Mouse (Mus musculus) embryonic facial prominence, embryonic 11.5 days (tissue): Measurements from ENCODE around the gene Vmn2r69. TPM values are rescaled to one million over a fixed set of nuclear protein-coding genes. Genes with fewer than 3 reads are reported as not detected.

Experiments used
- ATAC-seq: fragments of 200-750 bp; cut with Nextera tagmentation; replicated peaks from 2 replicates; pipeline ENCODE4 v1.8.0; 2017; ENCODE audit warnings: low read depth; ENCODE audit not compliant: insufficient number of reproducible peaks, low FRiP score, low TSS enrichment
- DNase-seq: peaks from one replicate; pipeline ENCODE4 v3.0.0-alpha.2; 2015; ENCODE audit warnings: low spot score
- H3K27ac ChIP-seq: fragments of 300-500 bp; sonication (generic); replicated peaks from 2 replicates; pipeline ENCODE4 v1.5.1; 2014; ENCODE audit warnings: mild to moderate bottlenecking, low read depth, low read length, control low read depth
- H3K27me3 ChIP-seq: fragments of 300-500 bp; sonication (generic); 2 replicates; pipeline ENCODE4 v1.6.1; 2014; ENCODE audit warnings: mild to moderate bottlenecking, low read length, moderate library complexity, mixed read lengths; ENCODE audit not compliant: control insufficient read depth, insufficient read depth
- H3K36me3 ChIP-seq: fragments of 300-500 bp; sonication (generic); replicated peaks from 2 replicates; pipeline ENCODE4 v1.6.1; 2014; ENCODE audit warnings: low read depth, mild to moderate bottlenecking, low read length, moderate library complexity, mixed read lengths; ENCODE audit not compliant: control insufficient read depth, insufficient read depth
- H3K4me1 ChIP-seq: fragments of 300-500 bp; sonication (generic); 2 replicates; pipeline ENCODE4 v1.6.1; 2014; ENCODE audit warnings: low read length, mixed read lengths; ENCODE audit not compliant: control insufficient read depth, insufficient read depth
- H3K4me2 ChIP-seq: fragments of 300-500 bp; sonication (generic); 2 replicates; pipeline ENCODE4 v1.6.1; 2014; ENCODE audit warnings: low read depth, mild to moderate bottlenecking, control low read depth, low read length, moderate library complexity
- H3K4me3 ChIP-seq: fragments of 300-500 bp; sonication (generic); 2 replicates; pipeline ENCODE4 v1.5.1; 2014; ENCODE audit warnings: low read depth, low read length, control low read depth
- H3K9ac ChIP-seq: fragments of 300-500 bp; sonication (generic); replicated peaks from 2 replicates; pipeline ENCODE4 v1.6.1; 2014; ENCODE audit warnings: mild to moderate bottlenecking, control low read depth, low read length
- H3K9me3 ChIP-seq: fragments of 300-500 bp; sonication (generic); replicated peaks from 2 replicates; pipeline ENCODE4 v1.6.1; 2016; ENCODE audit warnings: mild to moderate bottlenecking, low read length, inconsistent platforms, mixed read lengths; ENCODE audit not compliant: control insufficient read depth
- WGBS: fragments of 180-500 bp; shearing (Covaris S2); extraction: QIAGEN DNeasy Blood & Tissue Kit; methylation state at CpG from one replicate; pipeline ENCODE4 v1.1.7; 2014; 5-methylcytosine and 5-hydroxymethylcytosine counted together
- polyA plus RNA-seq: library from polyadenylated mRNA; unstranded; fragments of >200 nt; fragmentation: Nextera tagmentation; extraction: Ambion mirVana; gene quantifications from 2 replicates; pipeline ENCODE4 v1.2.1, GENCODE M21; 2014

The Vmn2r69 gene
- polyA plus RNA-seq = not detected in 2 replicates

GRCm38 (mm10) chr7:85415820-85416219 is at the start of gene Vmn2r69:
Gene Vmn2r69, minus strand, starts transcription at chr7:85415920.
- no peaks in the 10 kb centered on the region for H3K36me3 ChIP-seq
- no peak for ATAC-seq
- H3K9ac ChIP-seq = no peak within 1 kb of the TSS
- no peak within 1 kb of the TSS for H3K4me2 ChIP-seq
- WGBS = 73% methylated on average over 3 of the region's 3 CpGs
- no peak within 1 kb of the TSS for H3K27ac ChIP-seq
- H3K4me1 ChIP-seq = no peaks in the 10 kb centered on the region
- H3K27me3 ChIP-seq = no peaks in the 10 kb centered on the region
- no peaks in the 10 kb centered on the region for H3K9me3 ChIP-seq
- DNase-seq = no peak
- no peak within 1 kb of the TSS for H3K4me3 ChIP-seq

Other genes with a start within 250 kb of the Vmn2r69 start
- not detected in 2 replicates for gene Vmn2r68, start 178.1 kb downstream of the Vmn2r69 start, polyA plus RNA-seq
- not detected in 2 replicates for gene Vmn2r71, start 147.2 kb upstream of the Vmn2r69 start, polyA plus RNA-seq
- gene Vmn2r70, start 153.3 kb upstream of the Vmn2r69 start, polyA plus RNA-seq = not detected in 2 replicates